Mouse (Mus musculus): Measurements from ENCODE around the gene Sugt1.

GRCm38 (mm10) chr14:79537921-79538320, 49.6 kb upstream of the Sugt1 start:
- no peak for TF ChIP-seq CTCF (conservative IDR thresholded peaks at IDR 0.05; ENCODE audit: insufficient read depth, insufficient read length, low read depth, low read length)
- TF ChIP-seq POLR2A (IDR thresholded peaks at IDR 0.05; ENCODE audit: low read depth, low read length) = no peak
